Mouse (Mus musculus) inflammation-experienced regulatory T-cells, adult 6 months (primary cell): ENCODE measurements around the gene Notch4. TPM values are rescaled to one million over a fixed set of nuclear protein-coding genes. Genes with fewer than 3 reads are reported as not detected.

ENCODE experiments used
- ATAC-seq: one replicate; pipeline ENCODE4 v1.8.0; 2017
- polyA plus RNA-seq, 3 experiments: library from polyadenylated mRNA; unstranded; fragments of 100-300 nt; shearing (Covaris generic); gene quantifications; one replicate each; pipeline ENCODE4 v1.2.1; 2017

Gene Notch4
- polyA plus RNA-seq, 3 experiments from 2014 or later = 0.62 to 0.72 TPM; not detected in 1

DNA sequence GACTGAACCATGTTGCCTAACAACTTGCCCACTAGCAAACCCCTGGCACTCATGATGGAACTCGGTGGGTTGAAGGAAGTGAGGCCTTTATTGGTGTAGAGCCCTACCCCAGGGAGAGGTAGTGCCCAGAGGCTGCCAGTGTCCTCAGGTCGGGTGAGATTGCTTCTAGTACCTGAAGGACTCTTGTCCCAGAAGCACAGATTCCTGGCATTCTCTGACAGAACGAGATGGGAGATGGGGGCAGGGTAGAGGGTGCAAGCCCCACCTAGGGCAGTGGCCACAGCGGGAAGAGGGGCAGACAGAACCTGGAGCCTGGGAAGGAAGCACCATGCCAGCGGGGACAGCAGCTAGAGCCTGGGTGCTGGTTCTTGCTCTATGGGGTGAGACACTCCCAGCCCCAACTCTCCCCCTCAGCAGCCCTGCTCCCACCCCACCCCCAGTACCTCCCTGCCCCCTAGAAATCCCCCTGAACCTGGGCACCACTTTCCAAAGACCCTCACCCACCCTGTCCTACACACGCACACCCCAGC lies 33.6 kb downstream of the Notch4 start, which contains the start of gene Ager:
Gene Ager (plus strand): TSS at position 297 of the 530 bp plus-strand sequence.
- ATAC-seq = no peak

DNA sequence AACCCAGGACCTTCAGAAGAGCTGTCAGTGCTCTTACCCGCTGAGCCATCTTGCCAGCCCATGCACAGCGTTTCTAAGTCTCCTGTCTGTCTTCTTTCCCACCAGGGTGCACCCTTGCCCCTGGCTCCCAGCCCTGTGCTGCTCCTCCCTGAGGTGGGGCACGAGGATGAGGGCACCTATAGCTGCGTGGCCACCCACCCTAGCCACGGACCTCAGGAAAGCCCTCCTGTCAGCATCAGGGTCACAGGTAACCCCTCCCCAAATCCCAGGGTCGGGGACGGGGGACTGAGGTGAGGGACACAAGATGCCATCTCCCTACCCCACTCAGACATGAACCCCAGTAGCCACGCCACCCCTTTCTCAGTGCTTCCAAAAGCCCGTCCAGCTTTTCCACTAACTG lies 35.8 kb downstream of the Notch4 start:
- ATAC-seq = no peak

DNA sequence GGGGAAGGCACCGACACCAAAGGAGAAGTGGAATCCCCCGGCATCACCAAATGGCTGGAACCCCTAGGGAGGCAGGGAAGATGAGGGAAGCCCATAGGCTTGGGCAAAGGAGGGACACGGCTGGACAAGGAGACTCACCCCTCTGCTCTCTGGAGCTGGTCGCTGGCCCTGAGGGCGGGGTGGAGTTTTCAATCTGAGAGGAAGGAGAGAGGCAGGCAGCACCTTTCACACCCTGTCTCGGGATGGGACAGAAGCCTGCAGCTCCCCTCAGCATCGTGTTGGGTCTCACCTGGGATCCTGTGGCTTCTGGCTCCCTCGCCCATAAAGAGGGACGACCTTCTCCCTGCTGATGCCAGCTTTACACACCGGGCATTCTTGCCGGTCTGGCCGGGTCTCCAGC lies 37.7 kb downstream of the Notch4 start:
- no peak for ATAC-seq

GRCm38 (mm10) chr17:34603375-34604060 lies 39.5 kb downstream of the Notch4 start, which contains the start of gene Rnf5:
TSS of gene Rnf5 (minus strand) at chr17:34603690.
- ATAC-seq = peak; percentile 82

DNA sequence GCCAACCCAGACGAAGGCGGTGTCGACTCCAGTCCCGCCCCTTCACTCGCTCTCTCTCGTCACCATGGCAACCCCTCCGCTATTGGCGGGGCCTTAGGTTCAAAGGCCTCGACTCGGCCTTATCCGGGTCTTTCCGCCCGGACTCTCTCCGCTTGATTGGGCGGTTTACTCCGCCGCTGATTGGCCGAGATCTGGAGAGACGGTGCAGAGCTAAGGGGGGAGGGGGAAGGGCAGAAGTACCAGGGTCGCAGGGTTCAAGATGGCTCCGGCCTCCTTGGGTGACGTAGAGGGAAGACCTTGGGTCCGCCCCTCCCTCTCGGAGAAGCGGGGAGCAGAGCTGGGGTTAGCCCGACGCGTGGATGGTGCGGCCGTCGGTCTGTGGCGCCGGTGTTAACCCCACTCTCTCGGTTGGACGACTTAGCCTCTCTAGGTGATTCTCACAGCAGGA lies 40.0 kb downstream of the Notch4 start, which contains the start of gene Agpat1:
Gene Agpat1 (plus strand): TSS at position 202 of the 448 bp plus-strand sequence.
- peak; percentile 71 for ATAC-seq

DNA sequence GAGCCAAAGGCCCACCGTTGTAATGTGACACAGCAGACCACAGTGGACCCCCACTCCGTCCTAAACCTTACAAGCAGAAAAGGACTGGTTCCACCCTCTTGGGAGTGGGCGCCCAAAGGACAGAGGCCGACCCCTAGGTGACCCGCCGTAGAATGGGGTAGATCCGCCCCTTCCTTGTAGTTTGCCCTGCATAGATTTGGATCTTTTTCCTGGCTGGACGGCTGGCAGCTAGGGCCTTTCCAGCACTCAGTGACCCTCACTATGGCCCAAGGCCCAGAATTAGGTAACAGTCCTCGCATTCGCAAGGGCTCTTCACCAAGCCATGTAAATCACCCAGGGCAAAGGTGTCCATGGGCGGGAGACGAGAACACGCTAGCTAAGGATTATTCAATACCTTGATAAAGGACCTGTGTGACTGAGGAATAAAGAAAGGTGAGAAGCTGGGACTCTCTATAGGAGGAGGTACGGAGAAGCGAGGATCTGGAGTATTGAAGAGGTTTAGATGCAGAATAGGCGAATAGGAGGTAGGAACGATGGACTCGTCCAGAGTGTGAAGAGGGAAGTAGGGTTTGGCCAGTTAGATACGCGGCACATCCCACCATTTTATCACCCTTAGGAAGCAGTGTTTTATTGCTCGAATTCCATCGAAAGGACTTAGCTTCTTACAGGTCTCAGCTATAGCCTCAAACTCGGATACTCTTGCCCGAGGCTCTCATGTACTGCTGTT lies 40.6 kb downstream of the Notch4 start:
- no peak for ATAC-seq

DNA sequence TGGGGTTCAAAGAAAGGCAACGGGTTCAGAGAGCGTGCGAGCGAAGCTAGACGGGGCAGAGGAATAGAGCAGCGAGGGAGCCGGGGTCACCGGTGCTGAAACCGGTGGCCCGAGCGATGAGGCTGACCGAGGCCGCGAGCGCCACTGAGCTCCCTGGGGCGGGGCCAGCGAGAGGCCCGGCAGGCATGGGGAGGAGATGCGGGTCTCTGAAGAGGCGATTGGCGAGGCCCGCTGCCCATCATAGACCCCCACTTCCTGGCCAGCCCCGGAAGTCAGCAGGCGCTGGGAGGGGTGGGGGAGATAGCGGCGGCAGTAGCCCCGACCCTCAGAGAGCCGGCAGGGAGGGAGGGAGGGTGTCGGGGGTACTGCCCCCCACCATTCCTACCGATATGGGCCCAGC lies 41.5 kb downstream of the Notch4 start:
- ATAC-seq = peak; percentile 23

- no peak for ATAC-seq
Measured at GRCm38 (mm10) chr17:34606186-34607039, 42.3 kb downstream of the Notch4 start.

GRCm38 (mm10) chr17:34607997-34608396 lies 43.9 kb downstream of the Notch4 start:
- no peak for ATAC-seq

GRCm38 (mm10) chr17:34611050-34611449 lies 47.0 kb downstream of the Notch4 start:
- ATAC-seq = no peak

GRCm38 (mm10) chr17:34613054-34613645 lies 49.1 kb downstream of the Notch4 start:
- ATAC-seq = no peak

DNA sequence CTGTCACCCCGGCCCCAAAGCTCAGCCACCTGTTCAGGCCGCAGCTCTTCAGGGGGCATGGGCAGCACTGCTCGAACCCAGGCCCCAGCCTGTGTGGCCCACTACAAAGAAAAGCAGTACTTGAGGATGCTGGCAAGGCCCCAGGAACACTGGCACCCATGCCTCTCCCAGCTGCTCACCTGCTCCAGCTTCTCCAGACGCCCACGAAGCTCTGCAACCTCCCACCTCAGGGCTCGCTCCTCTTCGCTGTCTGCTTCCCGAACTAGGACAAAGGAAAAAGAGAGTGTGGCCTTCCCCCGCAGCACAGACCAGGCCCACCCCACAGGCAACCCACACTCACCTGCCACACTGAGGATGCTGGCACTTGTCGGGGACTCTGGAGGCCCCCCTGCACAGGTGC lies 49.8 kb downstream of the Notch4 start:
- ATAC-seq = no peak

GRCm38 (mm10) chr17:34615871-34616270 lies 51.8 kb downstream of the Notch4 start, which contains the start of gene Egfl8:
TSS of gene Egfl8 (minus strand) at chr17:34615971.
- no peak for ATAC-seq

GRCm38 (mm10) chr17:34618999-34619398 lies 54.9 kb downstream of the Notch4 start:
- peak; percentile 75 for ATAC-seq

DNA sequence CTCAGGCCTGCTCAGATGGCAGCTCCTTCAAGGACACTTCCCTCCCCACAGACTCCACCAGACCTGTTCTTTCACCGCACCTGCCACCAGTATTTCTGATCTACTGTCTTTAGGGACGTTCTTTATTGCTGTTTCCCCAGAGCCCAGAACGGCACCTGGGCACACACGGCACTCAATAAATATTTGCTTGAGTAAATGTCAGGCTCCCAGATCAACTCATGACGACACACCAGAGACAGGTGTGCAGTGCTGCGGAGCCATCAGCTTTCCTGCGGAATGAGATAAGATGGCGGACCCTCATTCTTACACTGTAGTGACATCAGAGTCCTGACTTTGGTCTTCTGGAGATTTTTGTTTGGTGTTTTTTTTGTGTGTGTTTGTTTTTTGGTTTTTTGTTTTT lies 56.9 kb downstream of the Notch4 start:
- ATAC-seq = no peak

DNA sequence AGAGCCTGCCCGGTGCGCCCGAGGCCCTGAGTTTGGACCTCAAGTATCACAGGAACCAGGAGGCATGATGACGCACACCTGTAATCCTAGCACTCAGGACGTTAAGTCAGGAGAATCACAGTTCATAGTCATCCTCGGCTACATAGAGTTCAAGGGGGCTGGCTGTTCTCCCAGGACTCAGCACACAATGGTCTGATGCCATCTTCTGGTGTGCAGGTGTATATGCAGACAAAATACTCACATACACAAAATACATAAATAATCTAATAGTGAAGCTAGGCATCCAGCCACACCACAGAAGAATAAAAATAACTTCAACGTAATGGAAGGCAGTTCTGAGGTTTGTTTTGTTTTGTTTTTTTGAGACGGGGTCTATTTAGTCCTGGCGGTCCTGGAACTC lies 59.1 kb downstream of the Notch4 start:
- ATAC-seq = no peak

- no peak for ATAC-seq
Measured at GRCm38 (mm10) chr17:34624981-34625380, 60.9 kb downstream of the Notch4 start.

- no peak for ATAC-seq
Measured at GRCm38 (mm10) chr17:34626062-34626772, 62.1 kb downstream of the Notch4 start.

DNA sequence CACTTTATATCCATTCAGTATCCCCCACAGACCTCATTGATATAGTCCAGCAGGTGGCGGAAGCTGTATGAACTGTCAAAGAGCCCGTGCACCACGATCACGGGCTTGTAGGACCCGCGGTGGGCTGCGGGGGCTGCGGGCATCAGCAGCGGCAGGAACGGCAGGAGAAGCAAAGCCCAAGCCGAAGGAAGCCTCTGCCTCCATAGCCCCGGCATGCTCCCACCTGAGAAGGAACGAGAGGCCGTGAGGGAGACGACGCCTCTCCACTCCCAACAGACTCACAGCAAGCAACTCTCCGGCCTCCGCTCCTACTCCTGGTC lies 62.7 kb downstream of the Notch4 start:
- no peak for ATAC-seq

DNA sequence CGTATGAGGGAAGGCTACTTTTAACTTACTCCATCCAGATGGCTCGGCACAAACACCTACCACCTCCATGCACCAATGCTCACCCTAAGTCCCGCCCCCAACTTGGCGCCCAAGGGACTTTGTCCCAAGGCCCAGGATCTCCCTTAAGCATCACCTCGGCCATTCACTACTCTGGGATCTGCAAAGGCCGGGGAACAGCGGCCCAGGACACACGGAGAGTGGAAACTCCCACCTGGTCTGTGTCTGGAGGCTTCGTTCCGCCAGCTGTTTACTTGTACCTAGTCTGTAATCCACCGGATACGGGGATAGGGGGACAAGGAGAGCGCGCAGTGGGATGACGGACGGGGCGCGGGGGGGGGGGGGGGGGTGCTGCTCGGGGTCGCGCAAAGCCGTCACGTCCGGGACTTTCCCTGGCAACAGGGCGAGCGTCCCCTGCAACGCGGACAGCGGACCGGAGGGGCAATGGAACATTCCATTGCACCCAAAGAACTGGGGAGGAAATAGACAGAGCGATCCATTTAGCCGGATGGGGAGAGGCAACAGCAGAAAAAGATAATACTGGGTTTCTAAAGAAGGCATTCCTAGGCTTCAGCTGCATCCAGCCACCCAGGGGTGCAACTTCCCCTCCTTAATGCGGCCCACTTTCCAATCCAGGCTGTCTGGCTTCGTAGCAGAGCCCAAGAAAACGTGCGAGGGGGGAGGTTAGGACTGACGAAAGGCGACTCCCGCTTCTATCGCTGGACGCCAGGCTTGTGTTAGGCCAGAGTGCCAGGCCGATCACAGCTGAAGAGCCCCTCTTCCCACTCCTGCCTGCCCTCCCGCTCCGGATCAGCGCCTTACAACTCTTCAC lies 63.2 kb downstream of the Notch4 start:
- peak; percentile 66 for ATAC-seq
